Mouse (Mus musculus) spleen, postnatal 36 days (tissue): ENCODE data around the gene Dnah8.

Experiments
- DNase-seq, 2 experiments: peaks; one replicate each; pipeline ENCODE4 v3.0.0; 2022; ENCODE audit warnings: low spot score in 2 of 2, mixed read lengths in 1 of 2

Gene Dnah8

GRCm38 (mm10) chr17:30878626-30879025, 254.5 kb downstream of the Dnah8 start:
- no peak for DNase-seq

GRCm38 (mm10) chr17:30880391-30880790, 256.2 kb downstream of the Dnah8 start:
- no peak for DNase-seq

GRCm38 (mm10) chr17:30881001-30881400, 256.8 kb downstream of the Dnah8 start:
- DNase-seq = no peak

- no peak for DNase-seq
Measured at GRCm38 (mm10) chr17:30882206-30882605, 258.1 kb downstream of the Dnah8 start.

GRCm38 (mm10) chr17:30883534-30883933, 259.4 kb downstream of the Dnah8 start:
- no peak for DNase-seq

- DNase-seq = no peak
Measured at GRCm38 (mm10) chr17:30892086-30892485, 267.9 kb downstream of the Dnah8 start.

- no peak for DNase-seq
Measured at GRCm38 (mm10) chr17:30892730-30893129, 268.6 kb downstream of the Dnah8 start.

- no peak for DNase-seq
Measured at GRCm38 (mm10) chr17:30897075-30897474, 272.9 kb downstream of the Dnah8 start.

- no peak for DNase-seq
Measured at GRCm38 (mm10) chr17:30901627-30902026, 277.5 kb downstream of the Dnah8 start, which contains the start of gene Glp1r. Gene Glp1r (plus strand): TSS chr17:30901817.

- DNase-seq = no peak
Measured at GRCm38 (mm10) chr17:30904096-30904495, 279.9 kb downstream of the Dnah8 start.

- DNase-seq = no peak
Measured at GRCm38 (mm10) chr17:30907577-30907976, 283.4 kb downstream of the Dnah8 start.

GRCm38 (mm10) chr17:30910866-30911731, 286.9 kb downstream of the Dnah8 start:
- no peak for DNase-seq

GRCm38 (mm10) chr17:30911732-30912088, 287.6 kb downstream of the Dnah8 start:
- no peak for DNase-seq

- no peak for DNase-seq
Measured at GRCm38 (mm10) chr17:30912536-30912935, 288.4 kb downstream of the Dnah8 start.

- DNase-seq = no peak
Measured at GRCm38 (mm10) chr17:30914264-30914663, 290.1 kb downstream of the Dnah8 start.

GRCm38 (mm10) chr17:30923566-30923965, 299.4 kb downstream of the Dnah8 start:
- no peak for DNase-seq
